Mouse (Mus musculus): ENCODE measurements around the gene Ric1. TPM values are rescaled to one million over a fixed set of nuclear protein-coding genes. Genes with fewer than 3 reads are reported as not detected.

Gene Ric1
- polyA plus RNA-seq (2012; rRNA removed) = 14.3 and 17.8 TPM in 2 replicates

GRCm38 (mm10) chr19:29521637-29522435, at the start of gene Ric1:
TSS of gene Ric1 (plus strand) at chr19:29522282.

GRCm38 (mm10) chr19:29647651-29648549, 125.8 kb downstream of the Ric1 start, which contains the start of gene Ermp1:
TSS of gene Ermp1 (minus strand) at chr19:29648415.

Other genes starting within 250 kb of the Ric1 start
- gene Insl6, start 196.9 kb upstream of the Ric1 start, polyA plus RNA-seq (2012; rRNA removed) = 0.77 and 2.3 TPM in 2 replicates
- 0.26 TPM in 1 of 2 replicates, not detected in the other for gene Rln1, start 187.6 kb upstream of the Ric1 start, polyA plus RNA-seq (2012; rRNA removed)
- gene Plgrkt, start 154.9 kb upstream of the Ric1 start, polyA plus RNA-seq (2012; rRNA removed) = 21.2 and 29.7 TPM in 2 replicates
- 0.81 and 1.1 TPM in 2 replicates for gene Cd274, start 154.8 kb upstream of the Ric1 start, polyA plus RNA-seq (2012; rRNA removed)
- 0.08 TPM in 1 of 2 replicates, not detected in the other for gene Pdcd1lg2, start 111.4 kb upstream of the Ric1 start, polyA plus RNA-seq (2012; rRNA removed)
- 35.3 and 38.2 TPM in 2 replicates for gene Ermp1, start 126.1 kb downstream of the Ric1 start, polyA plus RNA-seq (2012; rRNA removed)
- gene Mlana, start 175.5 kb downstream of the Ric1 start, polyA plus RNA-seq (2012; rRNA removed) = 0.22 TPM in 1 of 2 replicates, not detected in the other